Mouse (Mus musculus): ENCODE data around the gene Cfap43. TPM values are rescaled to one million over a fixed set of nuclear protein-coding genes. Genes with fewer than 3 reads are reported as not detected.

Cfap43 gene
- polyA plus RNA-seq, 1 experiment, result not detected

DNA sequence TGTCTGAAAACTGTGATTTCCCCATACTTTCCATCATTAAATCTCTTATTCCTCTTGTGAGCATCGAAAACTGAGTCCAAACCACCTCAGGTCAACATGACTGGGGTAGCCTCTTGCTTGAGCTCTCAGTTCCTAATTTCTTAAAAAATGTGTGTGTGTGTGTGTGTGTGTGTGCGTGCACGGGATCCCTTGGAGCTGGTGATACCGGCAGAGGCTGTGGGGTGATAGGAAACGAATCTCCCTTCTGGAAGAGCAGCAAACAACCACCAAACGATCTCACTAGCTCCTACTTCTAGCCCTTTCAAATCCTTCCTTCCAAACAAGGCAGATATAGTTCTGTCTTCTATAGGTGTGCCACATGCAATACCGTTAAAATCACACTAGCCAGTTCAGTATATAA is 54.4 kb downstream of the Cfap43 start:
- no peak overlapping the region for H3K27ac ChIP-seq (ENCODE audit: insufficient read depth, low read depth, low read length)

DNA sequence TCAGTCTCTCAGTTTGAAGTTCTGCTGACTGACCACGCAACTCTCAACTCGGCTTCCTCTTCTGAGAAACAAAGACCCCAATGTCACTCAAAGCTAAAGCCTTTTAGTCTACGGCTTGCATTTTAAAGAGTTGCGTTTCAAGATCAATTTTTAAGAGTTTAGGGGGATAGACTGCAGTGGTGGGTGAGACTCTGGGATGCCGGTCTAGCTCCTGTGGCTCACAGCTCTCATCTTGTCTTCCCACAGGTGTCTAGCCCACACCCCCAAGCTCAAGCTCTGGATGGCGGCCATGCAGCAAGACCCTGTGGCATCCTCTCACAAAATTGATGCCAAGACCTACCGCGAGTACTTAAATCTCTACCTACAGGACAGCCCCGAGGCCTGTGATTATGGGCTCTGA is 55.0 kb downstream of the Cfap43 start:
- H3K4me3 ChIP-seq (ENCODE audit: insufficient read depth, low read depth, low read length), result no peak overlapping the region
- WGBS, result 98% methylated on average over 9 of the region's 9 CpGs
- no peaks in the 10 kb centered on the region; the same call in 1 of the 2 replicates for H3K36me3 ChIP-seq (ENCODE audit: control insufficient read depth, insufficient read depth, low read length)
- no peak for DNase-seq
- TF ChIP-seq CTCF (conservative IDR thresholded peaks at IDR 0.05; ENCODE audit: insufficient read depth, insufficient read length, low read depth, low read length), result no peak
- no peak for TF ChIP-seq POLR2A (IDR thresholded peaks at IDR 0.05; ENCODE audit: low read depth, low read length)
- peaks cover 5% of the 10 kb centered on the region; the same call in 1 of the 2 replicates for H3K4me1 ChIP-seq (ENCODE audit: control insufficient read depth, insufficient read depth, low read length)
- no peaks in the 10 kb centered on the region for H3K27me3 ChIP-seq (replicated peaks; ENCODE audit: control insufficient read depth, insufficient read depth, low read length)
- no peak overlapping the region for H3K27ac ChIP-seq (ENCODE audit: insufficient read depth, low read depth, low read length)

More for the DNA sequence above, 54.4 kb downstream of the Cfap43 start:
- Histone ChIP-seq H3K27me3 (replicated peaks; ENCODE audit: control insufficient read depth, insufficient read depth, low read length) (no peaks in the 10 kb centered on the region), H3K4me1 (ENCODE audit: control insufficient read depth, insufficient read depth, low read length) (peaks cover 5% of the 10 kb centered on the region; the same call in 1 of the 2 replicates), H3K4me3 (ENCODE audit: insufficient read depth, low read depth, low read length) (no peak overlapping the region), H3K36me3 (ENCODE audit: control insufficient read depth, insufficient read depth, low read length) (no peaks in the 10 kb centered on the region)
- TF ChIP-seq POLR2A (IDR thresholded peaks at IDR 0.05; ENCODE audit: low read depth, low read length), result no peak
- TF ChIP-seq CTCF (conservative IDR thresholded peaks at IDR 0.05; ENCODE audit: insufficient read depth, insufficient read length, low read depth, low read length), result no peak
- DNase-seq, result no peak
- 89% methylated on average over 7 of the region's 7 CpGs for WGBS

DNA sequence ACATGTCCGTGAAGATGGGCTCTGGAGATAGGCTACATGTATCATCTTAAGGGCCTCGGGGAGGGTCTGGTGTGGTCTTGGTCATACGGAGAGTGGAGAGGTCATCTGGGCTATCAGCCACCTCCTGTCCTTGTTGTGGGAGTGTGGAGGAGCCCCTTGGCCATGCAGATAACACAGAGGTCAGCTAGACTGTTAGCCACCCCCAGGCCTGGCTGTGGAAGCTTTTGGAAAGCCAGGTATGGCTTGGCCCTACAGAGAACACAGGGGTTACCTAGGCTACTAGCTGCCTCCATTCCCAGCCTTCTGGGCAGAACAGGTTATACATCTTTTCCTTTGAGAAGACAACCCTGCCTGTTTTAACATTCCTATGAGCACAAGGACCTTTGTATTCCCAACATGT is 56.5 kb downstream of the Cfap43 start:
- Histone ChIP-seq H3K36me3 (ENCODE audit: control insufficient read depth, insufficient read depth, low read length) (no peaks in the 10 kb centered on the region; the same call in 1 of the 2 replicates), H3K27me3 (replicated peaks; ENCODE audit: control insufficient read depth, insufficient read depth, low read length) (no peaks in the 10 kb centered on the region), H3K4me3 (ENCODE audit: insufficient read depth, low read depth, low read length) (no peak overlapping the region), H3K27ac (ENCODE audit: insufficient read depth, low read depth, low read length) (no peak overlapping the region), H3K4me1 (ENCODE audit: control insufficient read depth, insufficient read depth, low read length) (peaks cover 5% of the 10 kb centered on the region; the same call in 1 of the 2 replicates)
- TF ChIP-seq CTCF (conservative IDR thresholded peaks at IDR 0.05; ENCODE audit: insufficient read depth, insufficient read length, low read depth, low read length) (no peak), POLR2A (IDR thresholded peaks at IDR 0.05; ENCODE audit: low read depth, low read length) (no peak)
- 96% methylated on average over 3 of the region's 3 CpGs for WGBS
- DNase-seq, result no peak

DNA sequence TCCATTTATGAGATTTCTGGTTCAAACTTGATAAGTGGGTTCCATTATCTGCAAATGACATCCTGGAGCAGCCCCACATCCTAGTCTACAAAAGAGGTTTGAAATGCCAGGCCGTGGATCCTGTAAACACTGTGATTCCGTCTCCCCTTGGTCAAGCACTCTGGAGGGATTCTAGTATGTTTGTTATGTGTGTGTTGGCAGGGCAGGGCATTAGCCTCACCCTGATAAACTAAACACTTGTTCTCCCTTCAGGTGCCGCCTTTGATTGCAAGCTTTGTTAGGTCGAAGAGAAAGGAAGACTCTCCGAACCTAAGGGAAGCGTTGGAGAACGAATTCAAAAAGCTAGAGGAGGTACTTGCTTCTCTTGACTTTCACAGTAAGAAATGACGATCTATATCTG is 59.9 kb downstream of the Cfap43 start:
- H3K27me3 ChIP-seq (replicated peaks; ENCODE audit: control insufficient read depth, insufficient read depth, low read length), result no peaks in the 10 kb centered on the region
- no peak overlapping the region for H3K27ac ChIP-seq (ENCODE audit: insufficient read depth, low read depth, low read length)
- WGBS, result 97% methylated on average over 8 of the region's 8 CpGs
- H3K4me1 ChIP-seq (ENCODE audit: control insufficient read depth, insufficient read depth, low read length), result peaks cover 6% of the 10 kb centered on the region; the same call in 1 of the 2 replicates
- TF ChIP-seq CTCF (conservative IDR thresholded peaks at IDR 0.05; ENCODE audit: insufficient read depth, insufficient read length, low read depth, low read length) (no peak), POLR2A (IDR thresholded peaks at IDR 0.05; ENCODE audit: low read depth, low read length) (no peak)
- H3K4me3 ChIP-seq (ENCODE audit: insufficient read depth, low read depth, low read length), result no peak overlapping the region
- H3K36me3 ChIP-seq (ENCODE audit: control insufficient read depth, insufficient read depth, low read length), result no peaks in the 10 kb centered on the region; the same call in 1 of the 2 replicates
- no peak for DNase-seq

DNA sequence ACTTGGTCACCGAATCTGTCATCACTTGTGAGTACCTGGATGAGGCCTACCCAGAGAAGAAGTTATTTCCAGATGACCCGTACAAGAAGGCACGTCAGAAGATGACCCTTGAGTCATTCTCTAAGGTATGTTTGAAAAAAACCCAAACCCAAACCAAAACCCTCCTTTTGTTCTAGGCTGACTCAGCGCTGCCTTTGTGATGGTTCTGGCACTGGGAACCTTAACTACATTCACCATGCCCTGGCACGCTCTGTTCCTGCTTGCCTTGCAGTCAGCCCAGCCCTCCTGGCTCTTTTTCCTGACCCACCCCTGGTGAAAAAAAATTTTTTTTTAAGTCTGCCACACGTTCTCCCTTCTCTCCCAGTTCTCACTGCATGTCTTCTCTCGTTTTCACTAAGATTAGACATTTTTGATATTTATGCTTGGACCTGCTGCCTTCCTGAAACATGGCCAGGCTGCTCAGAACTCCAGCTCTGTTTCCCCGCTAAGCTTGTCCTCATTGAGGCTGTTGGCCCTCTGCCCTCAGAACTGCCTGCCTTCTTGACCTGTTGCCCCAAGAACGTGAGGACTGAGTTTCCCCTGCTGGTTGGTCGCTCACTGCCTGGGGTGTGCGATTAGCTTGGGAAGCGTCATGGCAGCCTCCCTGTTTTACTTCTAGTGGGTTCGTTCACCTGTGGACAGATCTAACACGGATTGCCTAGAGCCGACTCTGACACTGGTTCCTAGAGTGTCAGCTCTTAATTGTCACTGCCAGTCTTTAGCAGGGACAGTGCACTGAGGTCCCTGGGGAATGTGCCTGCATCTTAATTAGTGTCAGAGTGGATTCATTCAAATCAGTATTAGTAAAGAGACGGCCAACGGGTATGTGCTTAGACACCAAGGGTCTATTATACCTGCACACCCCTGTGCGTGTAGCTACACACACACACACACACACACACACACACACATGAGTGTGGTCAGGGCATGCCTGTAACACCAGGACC is 60.8 kb downstream of the Cfap43 start:
- peaks cover 6% of the 10 kb centered on the region; the same call in 1 of the 2 replicates for H3K4me1 ChIP-seq (ENCODE audit: control insufficient read depth, insufficient read depth, low read length)
- no peaks in the 10 kb centered on the region for H3K27me3 ChIP-seq (replicated peaks; ENCODE audit: control insufficient read depth, insufficient read depth, low read length)
- DNase-seq, result no peak
- H3K36me3 ChIP-seq (ENCODE audit: control insufficient read depth, insufficient read depth, low read length), result no peaks in the 10 kb centered on the region; the same call in 1 of the 2 replicates
- H3K4me3 ChIP-seq (ENCODE audit: insufficient read depth, low read depth, low read length), result no peak overlapping the region
- WGBS, result 79% methylated on average over 18 of the region's 18 CpGs
- no peak overlapping the region for H3K27ac ChIP-seq (ENCODE audit: insufficient read depth, low read depth, low read length)
- TF ChIP-seq POLR2A (IDR thresholded peaks at IDR 0.05; ENCODE audit: low read depth, low read length) (no peak), CTCF (conservative IDR thresholded peaks at IDR 0.05; ENCODE audit: insufficient read depth, insufficient read length, low read depth, low read length) (no peak)

DNA sequence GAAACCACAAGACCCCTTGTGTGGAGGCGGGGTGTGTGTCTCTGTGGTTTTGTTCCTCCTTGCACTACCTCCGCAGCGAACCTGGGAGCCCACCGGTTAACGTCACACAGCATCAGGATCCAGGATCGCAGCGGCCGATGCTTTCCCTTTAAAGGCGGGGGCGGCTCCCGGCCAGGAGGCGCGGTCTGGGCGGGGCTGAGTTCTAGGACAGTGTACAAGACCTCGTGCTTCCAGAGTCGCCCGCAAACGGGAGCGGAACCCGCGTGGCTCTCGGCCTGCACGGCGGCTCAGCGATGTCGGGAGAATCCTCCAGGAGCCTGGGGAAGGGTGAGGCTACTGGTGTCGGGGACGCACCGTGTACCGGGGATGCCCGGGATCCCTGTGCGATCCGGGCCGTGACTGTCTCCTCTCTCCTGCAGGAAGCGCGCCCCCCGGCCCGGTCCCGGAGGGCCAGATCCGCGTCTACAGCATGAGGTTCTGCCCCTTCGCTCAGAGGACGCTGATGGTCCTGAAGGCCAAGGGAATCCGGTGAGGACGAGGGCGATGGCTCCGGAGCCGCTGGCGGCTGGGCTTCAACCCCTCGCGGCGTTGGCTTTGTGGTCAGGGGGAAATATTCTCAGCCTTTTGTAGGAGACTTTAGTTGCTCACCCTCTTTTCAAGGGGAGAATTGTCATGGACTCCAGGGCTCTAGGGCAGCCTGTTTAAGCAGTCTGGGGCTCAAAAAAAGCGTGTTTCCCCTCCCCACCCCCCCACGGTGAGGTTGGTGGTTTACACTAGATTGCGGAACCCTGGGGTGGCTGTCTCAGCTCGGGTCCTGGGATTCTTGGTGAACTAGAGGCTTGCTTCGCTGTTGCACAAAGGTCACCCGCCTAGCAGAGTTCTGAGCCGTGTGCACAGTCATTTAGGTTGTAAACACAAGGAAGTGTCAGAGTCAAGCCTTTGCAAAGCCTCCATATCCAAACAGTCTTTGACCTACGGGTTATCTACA is 64.0 kb downstream of the Cfap43 start, which contains the start of gene Gsto1:
Gsto1 (plus strand) TSS at position 175 of the 988 bp plus-strand sequence.
- DNase-seq, result peak; percentile 93

More for the DNA sequence above, 64.0 kb downstream of the Cfap43 start, which contains the start of gene Gsto1:
- 1% methylated on average over 60 of the region's 60 CpGs for WGBS
- Histone ChIP-seq H3K27me3 (replicated peaks; ENCODE audit: control insufficient read depth, insufficient read depth, low read length) (no peaks in the 10 kb centered on the region), H3K4me3 (ENCODE audit: insufficient read depth, low read depth, low read length) (peak within 1 kb of the TSS; percentile 58), H3K27ac (ENCODE audit: insufficient read depth, low read depth, low read length) (0 out of 2 replicates have a peak within 1 kb of the TSS, but pooled peaks have one; percentile 8), H3K4me1 (ENCODE audit: control insufficient read depth, insufficient read depth, low read length) (peaks cover 6% of the 10 kb centered on the region; the same call in 1 of the 2 replicates), H3K36me3 (ENCODE audit: control insufficient read depth, insufficient read depth, low read length) (no peaks in the 10 kb centered on the region; the same call in 1 of the 2 replicates)
- TF ChIP-seq POLR2A (IDR thresholded peaks at IDR 0.05; ENCODE audit: low read depth, low read length), result peak; percentile 75
- no peak for TF ChIP-seq CTCF (conservative IDR thresholded peaks at IDR 0.05; ENCODE audit: insufficient read depth, insufficient read length, low read depth, low read length)

Data from kidney, adult 2 months (tissue).